Mouse (Mus musculus) 3134 (cell line): ENCODE results near the gene Nfia.

ENCODE experiments used
- DNase-seq: peaks from one replicate; pipeline ENCODE4 v3.0.0-alpha.2; 2011; ENCODE audit warnings: low spot score; ENCODE audit not compliant: insufficient read length; ENCODE audit errors: extremely low read depth

The Nfia gene

GRCm38 (mm10) chr4:97926607-97927308 is 154.2 kb downstream of the Nfia start:
- DNase-seq = peak; percentile 48

DNA sequence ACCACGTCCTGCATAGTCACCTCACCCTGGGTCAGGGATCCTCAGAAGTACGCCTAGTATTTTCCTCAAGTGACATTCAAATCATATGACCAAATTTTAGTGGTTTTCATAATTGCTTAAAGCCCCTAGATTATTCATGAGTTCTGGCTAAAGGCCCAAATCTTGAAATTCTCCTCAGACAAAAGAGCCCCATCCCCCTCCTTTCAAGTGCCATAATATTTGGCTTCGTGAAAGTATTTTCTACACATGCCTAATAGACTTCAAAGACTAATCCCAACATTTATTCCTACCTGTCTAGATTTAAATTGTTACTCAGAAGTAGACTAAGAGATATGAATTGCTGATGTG is 154.7 kb downstream of the Nfia start:
- DNase-seq = no peak

DNA sequence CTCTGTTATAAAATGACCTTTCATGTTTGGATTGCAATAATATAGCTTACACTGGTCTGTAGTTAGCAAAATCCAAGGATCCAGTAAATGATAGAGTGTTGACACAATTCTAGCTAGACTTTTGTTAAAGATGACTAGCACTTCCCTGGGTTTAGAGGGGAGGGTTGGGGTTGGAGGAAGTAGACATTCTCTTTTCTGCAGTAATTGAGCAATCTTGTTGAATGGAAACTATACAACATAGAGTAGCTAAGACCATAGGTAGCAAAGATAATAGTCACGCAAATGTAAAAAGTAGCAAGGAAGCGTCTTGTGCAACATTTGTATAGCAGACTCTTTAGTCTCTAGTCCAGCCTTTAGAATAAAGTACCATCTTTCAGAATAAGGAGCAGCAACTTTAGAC is 163.8 kb downstream of the Nfia start:
- DNase-seq = no peak

DNA sequence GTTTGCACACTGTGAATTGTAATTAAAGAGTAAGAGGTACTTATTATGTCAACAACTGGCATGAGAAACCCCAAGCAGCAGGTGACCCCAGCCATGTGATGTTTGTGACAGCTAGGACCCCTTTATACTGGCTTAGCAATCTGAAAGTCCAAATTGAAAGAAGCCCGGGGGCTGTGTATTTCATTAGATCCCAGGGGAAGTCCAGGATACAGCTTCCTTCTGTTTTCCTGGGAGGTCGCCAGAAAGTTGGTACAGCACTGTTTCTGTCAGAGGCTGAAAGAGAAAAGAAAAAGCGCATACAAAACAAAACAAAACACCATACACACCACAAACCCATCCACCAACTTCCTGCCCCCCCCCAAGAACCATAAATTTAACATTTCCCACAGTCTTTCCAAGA is 164.4 kb downstream of the Nfia start:
- DNase-seq = no peak

- no peak for DNase-seq
Observed at GRCm38 (mm10) chr4:97939492-97939891, 167.0 kb downstream of the Nfia start.

DNA sequence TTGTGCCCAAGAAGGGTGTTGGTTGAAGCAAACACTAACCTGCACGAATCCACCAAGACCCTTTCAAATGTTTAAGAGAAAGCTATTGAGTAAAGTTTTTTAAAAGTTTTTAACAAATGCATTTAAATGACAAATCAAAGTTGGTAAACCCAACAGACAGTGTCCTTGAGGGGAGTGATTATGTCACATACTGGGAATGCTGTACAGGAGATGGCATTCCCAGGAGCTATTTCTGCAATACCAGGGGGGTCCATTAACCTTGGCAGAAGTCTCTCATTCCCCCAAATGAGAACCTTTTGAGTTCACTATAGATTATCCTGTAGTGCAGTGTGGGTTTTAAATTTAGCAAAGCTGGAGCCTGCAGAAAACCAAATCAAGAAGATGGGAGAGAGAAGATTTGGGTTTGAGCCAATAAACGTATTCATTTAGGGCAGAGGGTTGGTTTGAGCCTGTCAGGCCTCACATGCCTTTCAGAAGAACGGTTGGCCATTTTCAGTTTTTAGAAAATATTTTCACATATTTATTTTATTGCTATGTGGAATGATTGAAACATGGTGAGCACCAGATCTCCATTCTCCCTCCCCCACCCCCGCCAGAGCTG is 167.5 kb downstream of the Nfia start:
- no peak for DNase-seq

DNA sequence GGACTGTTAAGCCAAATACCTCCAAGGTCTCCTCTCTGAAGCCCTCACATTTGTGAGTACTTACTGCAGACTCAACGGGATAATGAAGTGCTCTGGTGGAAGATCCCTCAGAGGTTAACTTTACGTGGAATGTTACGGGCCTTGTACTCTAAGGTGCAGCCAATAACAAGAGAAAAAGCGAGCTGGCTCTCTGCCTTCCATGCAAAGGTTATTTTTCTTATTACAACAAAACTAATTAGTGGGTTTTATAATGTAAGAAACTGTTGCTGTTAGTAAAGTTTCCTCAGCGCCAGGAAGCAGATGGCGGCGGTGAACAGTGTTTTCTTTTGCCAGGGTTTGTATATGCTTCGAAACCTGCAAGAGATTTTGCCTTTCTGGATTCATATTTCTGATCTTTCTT is 169.1 kb downstream of the Nfia start:
- no peak for DNase-seq

- DNase-seq = no peak
Observed at GRCm38 (mm10) chr4:97944309-97944708, 171.8 kb downstream of the Nfia start.

DNA sequence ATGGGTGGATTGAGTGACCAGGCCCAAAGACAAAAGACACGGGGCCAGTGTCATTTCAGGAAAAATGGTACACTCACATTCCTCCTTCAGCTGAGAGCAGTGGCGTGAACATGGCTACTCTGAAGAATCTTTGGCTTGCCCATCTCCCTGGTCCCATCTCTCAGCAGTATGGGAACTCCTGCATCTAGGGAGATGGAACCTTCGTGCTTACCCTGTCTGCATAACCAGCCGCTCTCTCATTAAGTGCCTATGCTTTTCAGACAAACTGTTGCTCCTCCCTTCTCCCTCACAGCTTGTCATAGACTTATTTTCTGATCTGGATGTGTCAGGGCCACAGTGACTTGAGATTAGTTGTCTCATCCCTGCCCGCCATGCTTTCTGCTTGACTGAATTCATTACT is 174.9 kb downstream of the Nfia start:
- DNase-seq = no peak

DNA sequence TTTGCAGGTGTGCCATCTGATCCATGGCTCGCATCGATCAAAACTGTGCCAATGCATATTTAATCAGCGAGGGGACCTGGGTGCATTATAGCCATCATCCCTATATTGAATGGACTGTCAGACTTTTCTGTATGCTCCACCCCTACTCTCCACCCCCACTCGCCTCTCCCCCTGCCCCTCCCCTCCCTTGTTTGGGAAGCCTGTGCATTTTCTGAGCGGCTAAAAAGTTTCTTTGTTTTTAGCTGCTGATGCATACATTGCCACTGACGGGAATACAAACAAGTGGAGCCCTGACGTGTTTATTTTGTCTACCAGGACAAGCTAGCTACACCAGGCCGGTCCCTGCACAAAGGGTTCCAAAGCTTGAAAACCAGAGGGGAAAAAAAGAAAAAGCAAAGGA is 175.7 kb downstream of the Nfia start:
- no peak for DNase-seq

- DNase-seq = no peak
Observed at GRCm38 (mm10) chr4:97950341-97951071, 178.0 kb downstream of the Nfia start.

DNA sequence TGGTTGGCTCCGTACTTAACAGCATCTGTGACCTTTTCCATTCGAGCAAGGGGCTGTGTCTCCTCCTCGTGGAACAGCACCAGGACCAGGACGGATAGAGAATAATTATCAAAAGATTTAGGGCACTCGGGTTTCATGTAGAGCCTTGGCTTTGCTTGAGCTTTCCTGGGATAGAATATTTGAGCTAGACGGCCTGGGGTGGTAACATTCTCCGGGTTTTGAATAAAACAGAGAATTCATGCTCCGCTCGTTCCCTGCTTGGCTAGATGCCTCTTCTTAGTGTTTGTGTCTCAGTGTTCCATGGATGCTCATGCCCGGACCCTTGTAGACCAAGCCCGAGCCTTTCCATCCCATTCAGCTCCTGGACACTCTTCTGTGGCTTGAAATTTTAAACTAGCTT is 181.4 kb downstream of the Nfia start:
- no peak for DNase-seq

DNA sequence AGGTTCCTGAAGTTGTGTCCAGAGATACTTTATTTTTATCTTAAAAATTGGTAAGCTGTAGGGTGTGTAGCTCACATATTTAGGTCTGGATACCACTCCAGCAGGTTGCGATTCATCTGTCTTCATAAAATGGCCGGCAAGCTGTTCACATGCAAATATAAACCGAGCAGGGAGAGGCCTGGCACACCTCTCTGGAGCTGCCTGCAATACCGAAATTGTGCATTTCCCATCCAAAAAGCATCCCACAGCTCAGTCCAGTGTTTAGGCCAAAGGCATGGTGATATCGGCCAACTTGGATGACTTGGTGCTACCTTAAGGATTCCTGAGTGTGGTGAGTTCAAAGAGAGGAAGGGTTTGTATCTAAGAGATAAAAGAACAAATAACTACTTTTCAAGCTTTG is 185.6 kb downstream of the Nfia start:
- DNase-seq = no peak

GRCm38 (mm10) chr4:97962856-97963255 is 190.3 kb downstream of the Nfia start:
- DNase-seq = no peak

DNA sequence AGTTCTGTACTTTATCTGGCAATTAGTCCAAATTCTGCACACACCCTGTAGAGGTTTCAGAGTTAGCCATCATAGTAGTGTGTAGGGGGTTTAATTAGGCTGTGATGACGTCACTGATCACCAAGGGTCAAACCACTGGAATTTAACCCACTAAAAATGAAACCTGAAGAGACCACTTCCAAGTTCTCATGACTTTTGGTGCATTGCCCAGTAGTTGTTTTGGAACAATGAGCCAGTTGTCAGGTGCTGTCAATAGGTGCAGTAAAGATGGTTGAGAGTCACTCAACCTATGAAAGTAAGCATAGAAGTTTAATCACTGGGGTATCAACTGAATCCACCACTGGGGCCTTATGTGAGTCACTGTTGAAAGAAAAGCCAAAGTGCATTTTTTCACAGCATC is 191.4 kb downstream of the Nfia start:
- no peak for DNase-seq

DNA sequence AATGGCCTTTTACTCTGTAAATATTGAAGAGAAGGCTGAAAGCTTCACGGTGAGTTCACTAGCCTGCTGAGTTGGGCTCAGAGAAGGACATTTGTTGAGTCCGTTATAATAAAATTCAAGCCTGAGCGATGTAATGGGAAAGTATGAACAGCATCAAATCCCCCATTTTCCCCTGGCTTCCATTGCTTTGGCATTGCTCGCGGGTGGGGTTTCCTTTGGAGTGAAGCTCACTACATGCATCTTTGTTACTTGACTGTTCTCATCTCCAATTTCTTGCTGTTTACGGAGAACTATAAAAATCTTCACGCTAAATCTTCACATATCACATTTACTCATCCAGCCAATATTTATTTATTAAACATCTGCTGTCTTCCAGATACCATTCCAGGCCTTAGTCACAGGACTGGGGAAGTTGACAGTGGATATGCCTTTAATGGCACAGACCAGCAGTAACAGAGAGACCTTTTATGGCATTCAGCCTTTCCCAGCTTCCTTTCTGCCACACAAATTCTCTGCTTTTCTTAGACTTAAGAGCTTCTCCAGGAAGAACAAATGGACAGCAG is 196.3 kb downstream of the Nfia start:
- DNase-seq = no peak

- DNase-seq = no peak
Observed at GRCm38 (mm10) chr4:97973064-97973463, 200.5 kb downstream of the Nfia start.

- DNase-seq = no peak
Observed at GRCm38 (mm10) chr4:97974037-97974436, 201.5 kb downstream of the Nfia start.

DNA sequence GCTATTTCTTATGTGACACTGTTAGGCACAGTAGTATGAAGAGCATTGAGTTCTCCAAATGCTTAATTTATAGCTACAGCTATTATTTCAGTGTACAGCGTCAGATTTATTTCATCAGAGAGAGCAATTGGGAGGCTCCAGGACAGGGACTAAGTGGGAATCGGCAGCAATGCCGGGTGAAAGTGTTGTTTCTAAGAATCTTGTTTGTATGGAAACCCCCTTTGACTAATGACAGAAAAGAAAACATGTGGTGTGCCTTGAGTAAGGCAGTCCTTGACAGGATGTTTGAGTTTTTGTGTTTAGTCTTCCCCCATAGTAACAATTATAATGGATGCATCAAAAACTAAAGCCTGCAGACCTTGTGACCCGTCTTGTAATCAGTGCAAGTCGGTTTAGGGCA is 204.4 kb downstream of the Nfia start:
- no peak for DNase-seq

- DNase-seq = no peak
Observed at GRCm38 (mm10) chr4:97984361-97984760, 211.8 kb downstream of the Nfia start.

GRCm38 (mm10) chr4:97986056-97986734 is 213.7 kb downstream of the Nfia start:
- no peak for DNase-seq
